Mouse (Mus musculus) cerebellum, postnatal 4 days (tissue): ENCODE results near the gene Micu1.

Experiments
- DNase-seq, 2 experiments: peaks; one replicate each; pipeline ENCODE4 v3.0.0; 2022; ENCODE audit warnings: low spot score in 2 of 2, mixed read lengths in 1 of 2

The Micu1 gene

GRCm38 (mm10) chr10:59774141-59774534 is 71.9 kb downstream of the Micu1 start:
- no peak for DNase-seq

- no peak for DNase-seq
Measured at GRCm38 (mm10) chr10:59777246-59777645, 75.0 kb downstream of the Micu1 start.

GRCm38 (mm10) chr10:59778137-59778710 is 75.9 kb downstream of the Micu1 start:
- no peak for DNase-seq

GRCm38 (mm10) chr10:59780698-59781097 is 78.4 kb downstream of the Micu1 start:
- DNase-seq: no peak

GRCm38 (mm10) chr10:59781205-59781931 is 79.1 kb downstream of the Micu1 start:
- DNase-seq: no peak

- DNase-seq: no peak
Measured at GRCm38 (mm10) chr10:59784731-59785685, 82.7 kb downstream of the Micu1 start.

GRCm38 (mm10) chr10:59786289-59786688 is 84.0 kb downstream of the Micu1 start:
- DNase-seq: peak in 1 of 2 experiments; percentile 38

GRCm38 (mm10) chr10:59787140-59787800 is 85.0 kb downstream of the Micu1 start:
- no peak for DNase-seq

- no peak for DNase-seq
Measured at GRCm38 (mm10) chr10:59787870-59788269, 85.6 kb downstream of the Micu1 start.

GRCm38 (mm10) chr10:59790291-59790929 is 88.1 kb downstream of the Micu1 start:
- no peak for DNase-seq

- no peak for DNase-seq
Measured at GRCm38 (mm10) chr10:59791896-59792295, 89.6 kb downstream of the Micu1 start.

- DNase-seq: no peak
Measured at GRCm38 (mm10) chr10:59792575-59793176, 90.4 kb downstream of the Micu1 start.

- DNase-seq: no peak
Measured at GRCm38 (mm10) chr10:59793454-59793853, 91.2 kb downstream of the Micu1 start.

- no peak for DNase-seq
Measured at GRCm38 (mm10) chr10:59795085-59795484, 92.8 kb downstream of the Micu1 start.

- no peak for DNase-seq
Measured at GRCm38 (mm10) chr10:59795902-59796301, 93.6 kb downstream of the Micu1 start.

GRCm38 (mm10) chr10:59798371-59798770 is 96.1 kb downstream of the Micu1 start:
- DNase-seq: no peak

- peak in 1 of 2 experiments; percentile 55 for DNase-seq
Measured at GRCm38 (mm10) chr10:59799303-59800044, 97.2 kb downstream of the Micu1 start.

- DNase-seq: peak in 1 of 2 experiments; percentile 22
Measured at GRCm38 (mm10) chr10:59800159-59800558, 97.9 kb downstream of the Micu1 start.

GRCm38 (mm10) chr10:59800826-59801501 is 98.7 kb downstream of the Micu1 start:
- no peak for DNase-seq

- DNase-seq: no peak
Measured at GRCm38 (mm10) chr10:59808677-59809076, 106.4 kb downstream of the Micu1 start.
